ENCODE assay signal across 24 mouse cellular contexts in genomic region chr9:122650862-122651261, GRCm38 (mm10).
"Had no signal": no experiment of that assay in that cellular context is flagged by ENCODE, and none has a peak within 500 bp of the region (broad histone marks: within the 10 kb centered on the region; RNA-seq: fewer than 3 reads in every experiment).

No protein-coding gene starts in this region.

- H3K4me2 ChIP-seq: heart, embryonic 11.5 days; heart, embryonic 13.5 days; heart, embryonic 15.5 days; hindbrain, embryonic 13.5 days; hindbrain, embryonic 15.5 days; limb, embryonic 12.5 days; liver, embryonic 11.5 days; liver, embryonic 13.5 days; liver, embryonic 15.5 days had no signal

- H3K9me3 ChIP-seq: heart, embryonic 13.5 days; heart, embryonic 15.5 days; hindbrain, embryonic 13.5 days; hindbrain, embryonic 15.5 days; limb, embryonic 10.5 days; limb, embryonic 12.5 days; liver, embryonic 13.5 days; liver, embryonic 15.5 days had no signal

- H3K4me3 ChIP-seq: heart, adult 2 months; heart, embryonic 13.5 days; heart, embryonic 15.5 days; hindbrain, embryonic 13.5 days; hindbrain, embryonic 15.5 days; layer of hippocampus, adult 2 months; limb, embryonic 10.5 days; limb, embryonic 12.5 days; liver, embryonic 13.5 days; liver, embryonic 15.5 days had no signal

- H3K9ac ChIP-seq: heart, embryonic 13.5 days; heart, embryonic 15.5 days; hindbrain, embryonic 13.5 days; hindbrain, embryonic 15.5 days; limb, embryonic 12.5 days; liver, embryonic 13.5 days; liver, embryonic 15.5 days had no signal

- ATAC-seq: intestine, embryonic 16.5 days had no signal

- DNase-seq: gastrocnemius, postnatal 14 days; gastrocnemius, postnatal 36 days; heart, adult 11 months; heart, adult 2 months; heart, postnatal 14 days; heart, postnatal 36 days; kidney, adult 11 months; kidney, adult 8-10 months; kidney, postnatal 10 days; kidney, postnatal 4 days; liver; liver, embryonic 13.5 days had no signal

- H3K27ac ChIP-seq: heart, adult 2 months; heart, embryonic 13.5 days; heart, embryonic 15.5 days; hindbrain, embryonic 13.5 days; hindbrain, embryonic 15.5 days; hindbrain, postnatal 0 days; layer of hippocampus, adult 2 months; limb, embryonic 10.5 days; limb, embryonic 12.5 days; liver, embryonic 13.5 days; liver, embryonic 15.5 days had no signal

- H3K27me3 ChIP-seq: heart, embryonic 15.5 days; hindbrain, embryonic 13.5 days; hindbrain, embryonic 15.5 days; limb, embryonic 12.5 days; liver, embryonic 13.5 days; liver, embryonic 15.5 days had no signal

- H3K4me1 ChIP-seq: heart, embryonic 13.5 days; heart, embryonic 15.5 days; hindbrain, embryonic 15.5 days; limb, embryonic 12.5 days; liver, embryonic 13.5 days; liver, embryonic 15.5 days had no signal

- H3K36me3 ChIP-seq: heart, embryonic 13.5 days; heart, embryonic 15.5 days; hindbrain, embryonic 13.5 days; limb, embryonic 10.5 days; limb, embryonic 12.5 days; liver, embryonic 13.5 days; liver, embryonic 15.5 days had no signal
